Mouse (Mus musculus): ENCODE measurements around the gene Clint1.

Gene Clint1

DNA sequence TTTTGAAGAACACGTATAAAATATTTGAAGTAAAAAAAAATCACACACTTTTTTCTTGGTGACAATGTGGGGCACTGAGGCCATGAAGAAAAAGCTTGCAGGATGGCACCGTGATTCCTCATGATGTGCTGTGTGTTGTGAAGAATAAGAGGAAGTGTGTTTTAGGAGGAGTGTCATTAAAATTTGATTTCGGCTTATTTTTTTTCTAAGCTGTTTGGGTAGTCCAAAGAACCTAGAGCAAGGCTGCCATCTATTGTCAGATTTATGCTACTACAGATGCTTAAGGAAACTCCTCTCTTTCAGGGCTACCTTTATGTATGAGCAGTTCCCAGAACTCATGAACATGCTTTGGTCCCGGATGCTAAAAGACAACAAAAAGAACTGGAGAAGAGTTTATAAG lies 32.2 kb downstream of the Clint1 start:
- peak; percentile 77 for DNase-seq (ENCODE audit: low spot score)

DNA sequence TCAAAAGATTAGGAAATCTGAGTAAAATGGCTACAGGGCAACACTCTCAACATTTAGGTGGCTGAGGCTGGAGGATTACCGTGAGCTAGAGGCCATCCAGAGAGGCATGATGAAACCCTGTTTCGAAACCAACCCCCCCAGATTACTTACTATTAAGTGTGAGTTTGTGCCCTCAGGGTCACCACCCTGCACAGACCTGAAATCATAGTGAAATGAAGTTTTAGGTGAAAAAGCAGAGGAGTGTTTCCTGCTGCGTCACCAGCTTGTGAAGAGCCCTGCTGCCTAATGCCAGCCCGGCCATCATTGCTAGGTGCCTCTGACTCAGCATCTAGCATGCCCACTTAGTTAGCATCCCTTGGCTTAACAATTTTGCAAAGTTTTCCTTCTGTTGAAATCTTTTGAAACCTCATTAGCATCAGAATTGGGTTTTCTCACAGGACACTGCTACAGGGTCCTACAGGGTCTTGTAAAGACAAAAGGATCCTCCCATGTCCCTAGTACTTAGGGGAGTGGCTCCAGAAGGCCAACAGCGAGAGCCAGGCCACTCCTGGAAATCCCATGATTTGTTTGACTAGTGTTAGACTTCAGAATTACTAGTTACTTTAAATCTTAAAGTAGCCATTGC lies 33.9 kb downstream of the Clint1 start:
- no peak for DNase-seq (ENCODE audit: low spot score)

DNA sequence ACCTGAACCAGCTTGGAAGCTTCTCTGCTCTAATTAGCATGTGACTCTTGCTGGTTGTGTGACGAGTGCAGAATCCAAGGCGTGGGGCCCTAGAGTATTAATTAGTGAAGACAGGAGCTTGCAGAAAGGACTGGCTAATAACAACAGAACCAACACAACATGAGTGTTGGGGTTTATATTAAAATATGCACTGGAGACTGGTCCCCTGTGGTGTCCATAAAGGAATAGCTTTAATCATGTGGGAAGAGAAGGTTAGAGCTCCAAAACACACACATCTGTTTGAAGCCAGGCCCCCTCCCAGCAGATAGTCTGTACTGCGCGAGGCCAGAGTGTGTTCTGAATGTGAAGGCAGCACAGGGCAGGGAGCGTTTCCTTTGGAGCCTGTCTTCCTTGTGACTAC lies 34.7 kb downstream of the Clint1 start:
- DNase-seq (ENCODE audit: low spot score) = no peak

DNA sequence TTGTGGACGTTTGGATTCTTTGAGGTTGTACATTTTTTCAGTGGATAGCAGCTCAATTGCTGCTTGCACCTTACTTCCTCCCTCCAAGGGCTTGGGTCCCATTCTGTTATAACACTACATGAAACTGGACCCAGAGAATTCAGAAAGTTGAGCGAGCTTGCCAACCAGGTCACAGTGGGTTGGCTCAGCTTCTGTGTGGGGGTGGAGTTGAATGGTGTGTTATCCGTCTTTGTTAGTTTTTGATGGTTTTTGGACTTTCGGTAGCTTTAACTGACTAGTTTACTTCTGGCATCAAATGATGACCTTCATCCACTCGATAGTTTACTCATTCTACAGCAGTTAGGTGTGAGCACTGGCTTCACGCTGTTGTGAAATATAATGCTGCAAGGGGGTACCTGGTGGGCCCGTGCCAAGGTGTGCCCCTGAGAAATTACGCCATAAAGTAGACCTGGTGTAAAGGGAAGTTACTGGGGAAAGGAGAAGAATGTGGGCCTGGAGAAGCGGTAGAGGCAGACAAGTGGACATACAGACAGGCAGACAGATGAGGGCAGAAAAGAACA lies 36.7 kb downstream of the Clint1 start:
- peak; percentile 49 for DNase-seq (ENCODE audit: low spot score)

DNA sequence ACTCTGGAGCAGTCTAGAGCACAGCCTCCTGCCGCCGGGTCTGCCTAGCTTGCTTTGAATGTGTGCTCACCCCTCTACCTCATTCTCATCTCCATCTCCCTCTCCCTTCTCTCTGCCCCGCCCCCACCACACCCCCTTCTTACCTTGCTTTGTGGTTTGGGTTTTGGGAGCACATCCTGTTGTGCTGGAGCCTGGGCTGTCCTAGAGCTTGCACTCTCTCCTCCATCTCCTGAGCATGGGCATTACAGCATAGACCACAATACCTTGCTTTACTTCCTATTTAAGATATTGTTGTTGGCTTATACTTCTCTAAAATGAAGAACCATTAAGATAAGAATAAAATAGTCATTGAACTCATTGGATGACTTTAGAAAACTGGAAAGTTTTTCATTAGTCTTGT lies 38.1 kb downstream of the Clint1 start:
- no peak for DNase-seq (ENCODE audit: low spot score)

DNA sequence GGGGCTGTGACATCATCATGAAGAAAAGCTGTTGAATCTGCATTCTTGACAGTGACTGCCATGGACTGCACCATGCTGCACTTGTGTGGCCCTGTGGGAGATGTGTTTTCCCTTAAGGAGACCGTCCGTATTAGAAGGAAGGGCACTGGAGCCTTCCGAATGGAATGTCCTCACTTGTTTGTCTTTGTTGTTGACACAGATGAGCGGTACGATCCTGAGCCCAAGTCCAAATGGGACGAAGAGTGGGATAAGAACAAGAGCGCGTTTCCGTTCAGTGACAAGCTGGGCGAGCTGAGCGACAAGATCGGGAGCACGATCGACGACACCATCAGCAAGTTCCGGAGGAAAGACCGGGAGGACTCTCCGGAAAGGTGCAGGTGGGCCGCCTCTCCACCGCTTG lies 38.6 kb downstream of the Clint1 start:
- no peak for DNase-seq (ENCODE audit: low spot score)

DNA sequence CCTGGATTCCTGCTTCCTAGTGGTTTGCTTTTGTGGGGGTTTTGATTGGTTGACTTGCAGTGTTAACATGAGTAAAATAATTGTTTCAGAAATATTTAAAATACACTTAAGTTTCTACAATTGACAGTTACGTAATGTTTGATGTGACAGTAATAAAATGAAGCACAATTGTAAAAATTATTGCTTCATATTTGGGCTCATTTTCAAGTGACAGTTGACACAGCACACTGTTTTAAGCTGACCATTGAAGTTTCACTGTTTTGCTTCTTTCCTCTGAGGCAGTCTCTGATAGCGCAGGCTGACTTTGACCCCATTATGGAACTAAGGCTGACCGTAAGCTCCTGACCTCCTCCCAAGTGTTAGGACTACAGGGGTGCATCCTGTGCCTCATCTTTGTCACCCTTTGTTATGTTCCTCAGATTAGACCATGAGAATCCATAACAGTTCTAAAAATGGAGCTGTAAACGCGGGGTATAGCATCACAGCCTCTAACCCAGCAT lies 41.1 kb downstream of the Clint1 start:
- DNase-seq (ENCODE audit: low spot score) = no peak

DNA sequence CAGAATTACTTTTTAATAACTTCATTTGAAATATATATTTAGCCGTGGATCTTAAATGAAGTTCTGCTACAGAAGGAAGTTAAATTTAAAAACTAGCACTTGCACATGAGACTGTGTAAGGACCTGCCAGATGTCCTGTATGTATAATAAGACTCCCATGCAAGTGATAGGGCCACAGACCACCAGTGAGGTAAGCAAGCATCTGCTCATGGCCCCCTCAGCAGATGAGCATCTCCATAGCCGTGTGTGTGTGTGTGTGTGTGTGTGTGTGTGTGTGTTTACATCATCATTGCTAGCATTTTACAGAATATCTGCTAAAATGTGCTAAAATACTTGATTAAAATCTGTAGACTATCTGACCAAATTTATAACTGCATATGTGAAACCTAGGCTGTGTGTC lies 45.5 kb downstream of the Clint1 start:
- DNase-seq (ENCODE audit: low spot score) = no peak

DNA sequence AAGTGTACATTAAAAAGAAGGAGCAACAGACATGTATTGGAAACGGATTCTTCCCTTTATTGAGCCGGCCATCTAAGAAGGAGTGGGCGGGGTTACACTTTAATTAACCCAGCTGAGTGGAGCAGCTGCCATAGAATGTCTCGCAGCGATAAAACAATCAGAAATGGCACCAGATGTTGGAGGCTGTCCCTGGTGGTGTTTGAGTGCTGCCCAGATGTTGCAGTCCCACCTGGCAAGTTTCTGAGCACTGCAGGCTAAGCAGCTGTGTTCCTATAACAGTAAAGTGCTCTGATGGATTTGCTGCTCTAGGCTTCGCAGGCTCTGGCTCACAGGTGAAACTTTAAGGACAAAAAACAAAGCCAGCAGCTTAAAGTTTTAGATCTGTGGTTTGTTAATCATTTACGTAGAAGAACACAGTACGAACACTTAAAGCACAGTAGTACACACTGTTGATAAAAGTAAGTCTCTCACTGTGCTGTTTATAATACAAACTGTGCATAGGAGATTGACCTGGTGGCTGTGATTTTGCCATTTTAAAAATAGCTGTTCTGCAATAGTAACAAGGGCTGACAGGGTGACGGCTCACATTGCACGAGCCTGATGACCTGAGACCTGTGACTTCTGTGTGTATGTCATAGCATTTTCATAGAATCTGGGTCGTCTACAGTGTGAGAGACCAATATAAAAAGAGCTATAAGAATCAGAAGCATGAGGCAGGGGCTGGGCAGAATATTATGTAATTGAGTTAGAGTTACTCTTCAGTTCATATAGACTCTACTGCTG lies 48.6 kb downstream of the Clint1 start:
- no peak for DNase-seq (ENCODE audit: low spot score)

DNA sequence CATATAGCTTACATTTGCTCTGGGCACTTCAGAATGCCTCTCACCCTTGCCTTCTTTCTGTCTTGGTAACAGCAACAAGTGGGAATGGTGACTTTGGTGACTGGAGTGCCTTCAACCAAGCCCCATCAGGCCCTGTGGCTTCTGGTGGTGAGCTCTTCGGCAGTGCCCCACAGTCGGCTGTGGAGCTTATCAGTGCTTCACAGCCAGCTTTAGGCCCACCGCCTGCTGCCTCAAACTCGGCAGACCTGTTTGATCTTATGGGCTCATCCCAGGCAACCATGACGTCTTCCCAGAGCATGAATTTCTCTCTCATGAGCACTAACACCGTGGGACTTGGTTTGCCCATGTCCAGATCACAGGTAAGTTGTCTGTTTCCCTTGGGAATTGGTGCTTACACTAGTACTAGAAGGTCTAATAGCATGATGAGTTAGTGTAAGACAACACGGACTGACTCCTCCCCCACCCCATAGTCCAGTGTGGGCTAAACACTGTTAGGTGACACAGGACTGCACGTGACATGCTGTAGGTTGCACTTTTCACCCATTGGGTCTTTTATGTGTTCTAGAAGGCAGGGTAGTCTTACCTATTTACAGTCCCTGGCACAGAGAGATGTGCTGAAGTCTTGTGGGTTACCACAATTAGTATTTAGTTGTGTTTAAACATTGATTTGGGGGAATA lies 54.4 kb downstream of the Clint1 start:
- no peak for DNase-seq (ENCODE audit: low spot score)

DNA sequence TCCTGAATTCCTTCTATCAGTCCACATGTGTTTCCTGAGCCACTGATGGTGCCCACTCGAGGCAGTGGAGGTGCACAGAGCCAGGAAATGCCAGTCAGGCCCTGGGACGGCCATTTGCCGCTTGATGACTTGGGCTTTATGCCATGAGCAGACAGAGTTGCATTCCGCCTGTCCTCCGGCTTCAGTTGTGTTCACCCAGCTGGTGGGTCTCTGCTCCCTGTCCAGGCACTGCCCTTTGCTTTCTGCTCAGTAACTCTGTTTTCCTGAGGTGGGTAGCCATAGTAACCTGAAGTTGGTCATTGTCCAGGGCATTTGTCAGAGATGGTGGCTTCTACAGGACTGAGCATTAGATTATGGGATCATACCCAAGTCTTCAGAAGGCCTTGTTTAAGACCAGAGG lies 55.5 kb downstream of the Clint1 start:
- DNase-seq (ENCODE audit: low spot score) = no peak

DNA sequence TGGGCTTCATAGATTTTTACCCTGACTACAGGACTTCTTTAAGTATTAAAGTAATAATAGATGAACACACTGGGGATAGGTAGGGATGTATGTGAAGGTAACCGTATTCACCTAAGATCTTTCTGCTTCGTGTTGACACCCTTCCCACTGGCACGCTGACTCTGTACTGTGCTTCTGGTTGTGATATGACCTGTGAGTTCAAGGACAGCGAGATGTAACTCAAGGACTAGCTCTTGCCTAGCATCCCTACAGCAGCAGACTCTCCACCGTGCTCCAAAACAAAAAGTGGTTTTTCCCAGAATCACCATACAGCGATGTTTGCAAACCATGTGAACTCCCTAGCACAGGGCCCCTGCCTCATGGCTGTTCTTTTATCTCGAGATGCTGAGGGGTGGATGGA lies 56.2 kb downstream of the Clint1 start:
- no peak for DNase-seq (ENCODE audit: low spot score)

DNA sequence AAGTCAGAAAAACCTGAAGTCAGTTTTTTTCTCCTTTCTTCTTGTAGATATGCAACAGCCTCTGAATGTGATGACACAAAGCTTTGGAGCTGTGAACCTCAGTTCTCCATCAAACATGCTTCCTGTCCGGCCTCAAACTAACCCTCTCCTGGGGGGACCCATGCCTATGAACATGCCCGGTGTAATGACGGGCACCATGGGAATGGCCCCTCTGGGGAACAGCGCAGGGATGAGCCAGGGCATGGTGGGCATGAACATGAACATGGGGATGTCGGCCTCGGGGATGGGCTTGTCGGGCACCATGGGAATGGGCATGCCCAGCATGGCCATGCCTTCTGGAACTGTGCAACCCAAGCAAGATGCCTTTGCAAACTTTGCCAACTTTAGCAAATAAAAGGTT lies 57.0 kb downstream of the Clint1 start:
- DNase-seq (ENCODE audit: low spot score) = no peak

DNA sequence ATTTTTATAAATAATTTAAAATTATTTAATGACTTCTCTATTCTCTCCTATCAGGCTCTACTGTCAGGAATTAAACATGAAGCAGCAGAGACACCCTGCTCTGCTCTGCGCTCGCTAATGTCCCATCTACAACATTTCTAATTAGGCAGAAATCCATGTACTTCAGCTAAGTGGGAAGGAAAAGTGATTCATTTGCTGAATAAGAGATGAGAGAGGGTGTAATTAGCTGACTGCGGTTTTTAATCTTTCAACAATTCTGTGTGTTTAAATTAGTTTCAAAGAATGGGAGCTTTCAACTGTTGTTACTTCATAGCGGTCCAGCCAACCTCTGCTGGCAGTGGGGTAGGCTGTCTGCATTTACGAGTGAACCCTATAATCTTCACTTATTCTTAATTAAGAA lies 58.9 kb downstream of the Clint1 start:
- no peak for DNase-seq (ENCODE audit: low spot score)

DNA sequence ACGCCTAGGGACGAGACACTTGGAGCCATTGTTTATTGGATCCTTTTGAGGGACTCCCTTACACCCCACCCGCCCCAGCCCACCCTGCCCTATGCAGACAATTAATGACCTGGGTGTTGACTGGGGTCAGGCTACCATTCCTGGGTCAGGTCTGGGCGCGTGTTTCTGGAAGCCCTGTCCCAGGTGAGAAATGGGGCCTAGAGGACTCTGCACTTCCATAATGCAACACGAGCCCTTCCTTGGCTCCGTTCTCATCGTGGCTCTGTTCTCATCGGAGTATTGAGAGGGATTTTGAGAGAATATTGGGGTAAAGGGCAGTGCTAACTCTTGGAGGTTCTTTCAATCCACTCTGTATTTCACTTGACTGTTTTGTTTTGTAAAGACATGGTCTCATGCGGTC lies 64.3 kb downstream of the Clint1 start:
- no peak for DNase-seq (ENCODE audit: low spot score)

DNA sequence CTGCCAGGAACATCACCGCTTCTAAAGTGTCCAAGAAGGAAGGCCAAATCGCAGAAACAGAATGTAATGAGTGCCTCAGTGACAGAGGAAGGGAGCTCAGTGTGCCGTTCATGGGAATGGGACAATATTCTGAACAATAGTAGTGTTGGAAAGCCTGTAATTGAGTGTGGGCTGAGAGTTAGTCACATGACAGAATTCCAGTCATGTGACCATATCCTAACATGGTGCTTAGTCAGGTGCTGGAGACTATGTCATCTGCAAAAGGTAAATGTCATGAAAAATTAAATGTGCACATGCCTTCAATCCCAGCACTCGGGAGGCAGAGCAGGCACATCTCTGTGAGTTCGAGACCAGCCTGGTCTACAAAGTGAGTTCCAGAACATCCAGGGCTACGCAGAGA lies 66.2 kb downstream of the Clint1 start:
- no peak for DNase-seq (ENCODE audit: low spot score)

DNA sequence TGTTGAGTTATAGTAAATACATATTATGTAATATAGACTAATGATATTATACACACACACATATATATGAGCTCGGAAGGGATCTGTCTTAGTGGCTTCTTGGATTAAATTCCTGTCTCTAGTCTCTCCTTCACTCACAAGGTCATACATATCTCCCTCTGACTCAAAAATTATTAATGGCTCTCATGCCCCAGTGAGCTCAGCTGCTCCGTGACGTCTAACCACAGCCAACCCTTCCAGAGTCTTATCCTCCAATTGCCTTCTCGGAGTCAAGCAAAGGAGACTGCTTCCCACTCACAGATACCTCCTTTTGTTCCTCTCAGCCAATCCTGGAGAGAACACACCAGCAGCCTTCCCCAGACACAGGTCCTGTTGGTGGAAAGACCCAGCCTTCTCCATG lies 67.0 kb downstream of the Clint1 start:
- DNase-seq (ENCODE audit: low spot score) = no peak

DNA sequence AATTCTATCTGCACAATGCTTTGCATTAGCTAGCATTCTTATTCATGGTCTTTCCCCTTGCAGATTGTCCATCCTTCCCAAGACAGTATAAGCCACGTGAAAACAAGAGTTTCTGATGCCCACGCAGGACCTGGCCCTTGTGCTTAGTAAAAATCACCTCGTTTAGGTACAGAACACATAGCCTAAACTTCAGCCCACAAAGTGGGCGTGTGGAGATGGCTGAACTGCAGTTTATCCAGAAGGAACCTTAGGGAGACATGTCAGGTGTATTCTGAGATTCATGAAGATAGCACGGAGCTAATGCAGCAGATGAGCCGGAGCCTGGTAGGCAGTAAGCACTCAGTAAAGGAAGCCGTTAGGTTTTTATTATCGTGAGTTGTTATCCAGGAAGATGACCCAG lies 69.2 kb downstream of the Clint1 start:
- DNase-seq (ENCODE audit: low spot score) = no peak

DNA sequence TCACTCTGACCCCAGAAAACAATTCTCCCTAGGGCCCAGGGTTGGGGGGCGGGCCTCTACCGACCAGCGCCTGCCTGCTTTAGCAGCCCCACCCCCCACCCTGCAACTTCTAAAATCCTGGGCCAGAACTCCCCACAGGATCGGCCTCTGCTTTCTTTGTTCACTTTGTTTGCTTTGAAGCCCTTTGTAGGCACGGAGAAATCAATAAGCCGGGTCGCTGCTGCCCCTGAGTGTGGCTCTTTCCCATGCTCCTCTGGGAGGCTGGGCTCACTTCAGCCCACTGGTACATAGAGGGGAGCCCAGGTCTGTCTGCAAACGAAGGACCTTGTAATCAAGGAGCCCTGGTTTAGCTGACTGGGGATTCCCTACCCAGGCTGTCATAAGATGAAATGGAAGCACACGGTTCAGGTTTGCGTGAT lies 69.6 kb downstream of the Clint1 start:
- DNase-seq (ENCODE audit: low spot score) = no peak

DNA sequence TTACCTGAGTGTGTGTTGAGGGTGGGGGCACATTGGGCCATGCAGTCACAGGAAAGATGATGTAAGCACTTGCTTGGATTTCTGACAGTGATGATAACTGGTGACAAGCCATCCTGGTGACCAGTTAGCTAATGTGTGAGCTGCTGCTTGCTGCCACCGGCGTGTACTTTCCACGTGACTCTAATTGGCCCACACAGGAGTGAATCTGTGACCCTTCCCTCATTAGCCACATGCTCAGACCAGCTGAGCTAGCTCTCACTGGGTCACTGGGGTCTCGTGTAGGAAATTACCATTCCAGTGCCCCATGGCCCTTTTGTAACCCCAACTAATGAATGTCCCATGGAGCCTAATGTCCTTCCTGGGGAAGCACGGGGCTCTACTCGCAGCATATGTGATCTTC lies 73.6 kb downstream of the Clint1 start:
- DNase-seq (ENCODE audit: low spot score) = no peak

DNA sequence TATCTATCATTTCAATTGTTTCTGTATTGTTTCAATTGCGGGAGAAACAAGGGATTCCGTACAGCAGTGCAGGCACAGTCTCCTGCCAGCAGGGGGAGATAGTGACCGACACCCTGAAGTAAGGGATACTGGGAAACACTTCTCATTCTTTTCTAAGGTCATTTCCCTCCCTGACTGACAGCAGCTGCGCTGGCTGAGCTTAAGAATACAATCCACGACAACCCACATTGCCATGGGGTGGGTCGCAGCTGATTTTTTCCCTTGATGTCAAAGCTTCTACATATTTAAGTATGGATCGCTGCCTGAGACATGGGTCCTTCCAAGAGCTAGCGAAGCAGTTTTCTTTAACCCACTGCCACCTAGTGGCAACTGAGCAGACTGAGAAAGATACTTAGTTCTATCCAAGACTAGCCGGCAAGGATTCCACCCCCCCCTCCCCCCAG lies 74.8 kb downstream of the Clint1 start:
- peak; percentile 88 for DNase-seq (ENCODE audit: low spot score)

DNA sequence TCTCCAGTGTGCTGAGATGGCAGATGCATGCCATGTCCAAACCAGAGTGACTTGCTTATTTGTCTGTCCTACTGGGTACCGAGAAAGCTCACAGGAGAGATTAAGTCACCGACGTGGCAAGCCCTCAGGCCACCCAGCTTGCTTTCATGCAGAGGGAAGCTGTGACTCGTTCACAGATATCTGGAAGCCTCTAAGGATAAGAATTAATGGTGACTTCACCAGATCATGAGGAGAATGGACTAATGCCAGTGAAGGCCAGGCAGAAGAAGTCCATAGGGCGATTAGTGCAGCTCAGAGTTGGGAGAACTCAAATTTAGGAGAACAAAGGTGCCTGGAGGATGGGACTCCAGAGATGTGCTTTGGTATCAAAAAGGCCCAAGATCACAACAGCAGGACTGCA lies 75.6 kb downstream of the Clint1 start:
- peak; percentile 17 for DNase-seq (ENCODE audit: low spot score)

DNA sequence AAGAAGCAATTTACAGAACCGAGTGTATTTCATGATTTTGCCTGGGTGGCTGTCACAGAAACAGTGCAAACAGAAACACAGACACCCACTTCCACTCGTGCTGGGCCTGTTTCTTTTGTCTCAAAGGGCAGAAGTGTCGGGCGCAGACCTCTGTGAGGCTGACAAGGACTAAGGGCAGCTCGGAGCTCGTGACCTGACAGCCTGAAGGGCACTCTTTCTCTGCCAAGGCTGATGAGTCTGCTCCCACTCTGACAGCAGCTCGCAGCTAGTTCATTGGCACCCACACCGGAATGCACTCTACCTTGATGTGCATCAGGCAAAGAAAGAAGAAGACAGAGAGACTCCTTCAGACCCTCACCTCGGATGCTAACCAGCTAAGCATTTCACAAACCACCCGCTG lies 77.7 kb downstream of the Clint1 start:
- no peak for DNase-seq (ENCODE audit: low spot score)
